Mouse (Mus musculus) ovary, postnatal 14 days (tissue): ENCODE measurements around the gene Adgrg1.

Experiments used
- DNase-seq: peaks from one replicate; pipeline ENCODE4 v3.0.0; 2022; ENCODE audit warnings: low spot score

Gene Adgrg1

DNA sequence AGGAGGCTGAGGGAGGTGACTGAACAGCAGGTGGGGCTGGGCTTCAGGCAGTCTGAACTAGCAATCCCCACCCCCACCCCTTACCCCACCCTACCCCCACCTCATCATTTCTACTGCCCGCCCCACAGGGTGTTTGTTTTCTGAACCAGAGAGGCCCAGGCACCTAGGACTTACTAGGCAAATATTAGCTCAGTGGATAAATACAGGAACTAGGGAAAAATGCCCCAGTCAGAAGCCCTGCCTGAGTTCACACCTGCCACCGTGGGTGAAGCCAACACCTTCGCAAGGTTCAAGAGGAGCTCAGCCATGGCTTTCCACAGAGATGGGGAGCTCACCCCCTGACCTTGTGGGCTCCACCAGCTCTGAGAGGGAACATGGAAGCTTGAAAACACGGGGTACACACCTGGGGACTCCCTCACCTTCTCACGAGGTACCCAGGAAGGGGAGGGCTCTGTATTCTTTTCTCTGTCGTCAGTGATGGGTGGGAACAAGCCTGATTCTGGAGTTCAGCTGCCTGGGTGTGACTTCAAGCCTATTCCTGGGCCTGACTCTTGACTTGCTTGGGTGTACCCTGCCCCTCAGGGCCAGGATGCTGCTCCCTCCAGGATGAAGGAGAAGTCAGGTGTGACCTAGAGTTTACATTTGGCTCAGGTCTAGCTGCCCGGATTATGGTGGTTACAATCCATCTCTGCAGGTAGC lies at the start of gene Adgrg1:
Adgrg1 (plus strand) TSS at position 285 of the 699 bp plus-strand sequence.
- DNase-seq: no peak

DNA sequence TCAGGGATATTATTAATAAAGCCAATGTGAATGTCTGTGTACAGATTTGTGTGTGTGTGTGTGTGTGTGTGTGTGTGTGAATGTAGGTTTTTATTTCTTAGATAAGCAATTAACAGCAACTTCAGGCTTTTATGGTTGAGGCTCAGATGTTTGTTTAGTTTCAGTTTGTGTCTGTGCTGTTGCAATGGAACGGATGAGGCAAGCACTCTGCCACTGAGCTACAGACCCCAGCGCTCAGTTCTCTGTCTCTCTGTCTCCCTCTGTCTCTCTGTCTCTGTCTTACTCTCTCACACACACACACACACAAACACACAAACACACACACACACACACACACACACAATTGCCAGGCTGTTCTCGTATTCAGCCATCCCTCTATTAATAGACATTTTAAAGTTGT lies 46.3 kb upstream of the Adgrg1 start:
- no peak for DNase-seq

DNA sequence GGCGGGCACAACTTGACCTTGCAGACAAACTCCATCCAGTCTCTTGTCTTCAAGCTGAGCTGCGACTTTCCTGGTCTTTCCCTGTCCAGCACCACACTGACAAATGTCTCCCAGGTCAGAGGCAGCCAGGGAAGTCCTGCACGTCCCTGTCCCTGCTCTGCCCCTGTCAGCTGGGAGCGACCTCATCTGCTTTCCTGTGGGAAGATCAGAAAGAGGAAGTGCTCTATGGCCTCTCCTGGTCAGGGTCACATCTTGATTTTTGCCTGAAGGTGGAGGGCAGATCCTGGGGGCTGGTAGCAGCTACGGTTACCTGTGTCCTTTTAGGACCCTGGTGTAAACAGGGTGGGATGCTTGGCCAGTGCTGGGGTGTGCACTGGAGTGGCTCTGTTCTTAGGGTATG lies 40.6 kb upstream of the Adgrg1 start:
- no peak for DNase-seq

DNA sequence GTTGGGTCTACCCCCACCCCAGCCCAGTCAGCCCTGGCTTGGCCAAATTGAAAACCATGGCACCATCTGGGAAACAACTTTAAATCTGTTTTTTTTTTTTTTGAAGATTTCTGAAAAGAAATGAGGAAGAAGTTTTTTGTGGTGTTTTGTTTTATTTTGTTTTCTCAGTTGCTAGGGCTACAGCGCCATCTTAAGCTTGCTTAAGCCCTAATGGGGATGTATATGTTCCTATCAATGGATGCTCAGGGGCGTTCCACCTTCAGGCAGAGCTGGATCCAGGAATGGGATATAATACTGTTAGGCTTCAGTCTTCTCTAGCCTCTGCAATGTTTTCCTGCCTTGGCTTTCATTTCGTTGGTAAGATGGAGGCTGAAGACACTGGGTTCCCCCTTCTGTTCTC lies 39.4 kb upstream of the Adgrg1 start:
- no peak for DNase-seq

DNA sequence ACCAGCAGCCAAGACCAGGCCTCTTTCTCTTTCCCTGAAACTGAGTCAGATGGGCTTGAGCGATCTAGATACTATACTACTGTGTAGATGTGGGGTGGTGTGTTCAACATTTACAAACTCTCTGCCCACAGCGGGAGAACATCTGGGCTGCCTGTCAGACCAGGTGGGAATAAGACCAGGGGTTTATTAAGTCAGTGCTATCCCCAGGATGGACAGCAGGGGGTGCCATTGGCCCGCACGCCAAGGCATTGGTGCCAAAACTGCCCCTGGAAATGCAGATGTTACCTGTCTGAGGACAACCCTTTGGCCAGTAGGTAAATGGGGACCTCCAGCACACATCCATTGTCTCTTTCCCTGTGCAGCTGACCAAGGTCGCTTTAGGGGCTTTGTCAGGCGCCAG lies 32.0 kb upstream of the Adgrg1 start:
- DNase-seq: peak; percentile 66

DNA sequence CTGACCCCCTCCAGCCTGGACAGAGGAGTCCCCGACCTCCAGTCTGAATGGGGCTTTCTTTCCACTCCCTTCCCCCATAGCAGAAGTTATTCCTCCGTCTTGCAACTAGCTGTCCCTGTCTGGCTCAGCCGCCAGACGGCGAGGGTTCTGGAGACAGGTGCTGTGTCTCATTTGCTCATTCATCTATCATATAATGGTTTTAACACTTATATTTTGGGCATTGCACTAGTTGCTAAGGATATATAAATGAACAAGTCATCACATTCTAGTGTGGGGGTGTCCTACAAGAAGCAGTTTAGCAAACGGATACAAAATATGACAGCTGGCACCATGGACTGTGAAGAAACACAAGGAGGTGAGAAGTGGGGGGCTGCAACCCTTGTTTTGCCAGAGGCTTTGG lies 29.4 kb upstream of the Adgrg1 start:
- no peak for DNase-seq

DNA sequence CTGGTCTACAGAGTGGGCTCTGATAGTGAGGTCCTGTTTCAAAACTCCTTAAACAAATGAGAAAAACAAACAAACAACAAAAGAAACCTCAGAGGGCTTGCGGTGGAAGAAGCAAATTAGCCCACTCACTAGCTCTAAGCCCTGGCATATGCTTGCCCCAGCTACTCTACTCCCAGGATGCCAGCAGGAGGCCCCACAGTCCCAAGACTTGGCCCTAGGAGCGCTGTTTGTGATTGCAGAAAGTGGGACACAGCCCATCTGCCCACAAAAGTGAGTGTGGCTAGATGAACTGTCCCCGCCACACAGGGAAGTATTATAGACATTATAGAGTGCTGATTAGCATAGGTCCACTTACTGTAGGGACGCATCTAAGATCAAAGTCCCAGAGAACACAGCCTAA lies 26.1 kb upstream of the Adgrg1 start:
- no peak for DNase-seq

DNA sequence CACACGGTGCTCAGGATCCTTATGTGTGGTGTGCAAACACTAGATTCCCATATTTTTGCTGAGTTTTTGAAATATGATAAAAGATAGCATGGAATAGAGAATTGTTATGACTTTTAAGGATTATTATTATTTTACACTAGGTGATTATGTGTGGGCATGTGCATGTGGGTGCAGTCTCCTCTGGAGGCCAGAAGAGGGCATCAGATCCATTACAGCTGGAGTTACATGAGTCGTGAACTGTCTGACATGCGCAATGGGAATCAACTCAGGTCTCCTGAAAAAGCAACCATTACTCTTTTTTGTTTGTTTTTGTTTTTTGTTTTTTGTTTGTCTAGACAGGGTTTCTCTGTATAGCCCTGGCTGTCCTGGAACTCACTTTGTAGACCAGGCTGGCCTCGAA lies 25.5 kb upstream of the Adgrg1 start:
- no peak for DNase-seq

DNA sequence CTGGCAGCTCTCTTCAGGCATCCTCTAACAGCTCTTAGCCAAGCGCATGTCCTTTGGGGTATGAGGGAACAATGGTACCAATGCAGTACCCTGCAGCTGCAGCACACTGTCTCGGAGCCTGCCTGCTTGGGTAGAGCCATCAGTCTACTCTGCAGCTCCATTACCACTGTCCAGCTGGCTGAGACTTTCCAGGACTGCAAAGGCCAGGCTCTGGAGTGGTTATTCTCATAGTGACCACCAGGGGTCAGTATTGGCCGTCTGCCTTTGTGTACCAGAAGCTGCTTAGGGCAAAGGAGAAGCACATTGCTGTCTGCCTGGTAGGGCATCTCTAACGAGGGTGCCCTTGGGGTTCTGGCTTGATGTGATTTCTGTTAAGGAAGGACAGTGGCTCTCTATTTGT lies 24.5 kb upstream of the Adgrg1 start:
- DNase-seq: peak; percentile 72

DNA sequence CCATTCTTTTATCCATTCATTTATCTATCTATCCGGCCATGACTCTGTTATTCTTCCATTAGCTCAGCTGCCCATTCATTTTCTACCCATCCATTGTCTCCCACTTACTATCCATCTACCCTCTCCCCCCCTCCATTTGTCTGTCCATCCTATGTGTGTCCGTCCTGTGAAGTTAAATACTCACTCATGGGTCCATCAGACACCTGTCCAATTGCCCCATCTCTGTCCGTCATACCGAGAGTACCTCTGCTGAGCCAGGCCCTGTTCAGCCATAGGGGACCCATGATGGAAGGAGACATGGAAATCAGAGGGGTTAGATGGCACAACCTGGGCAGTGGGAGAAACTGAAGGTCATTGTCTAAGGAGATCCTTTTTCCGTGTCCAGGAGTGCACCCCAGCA lies 24.1 kb upstream of the Adgrg1 start:
- no peak for DNase-seq

DNA sequence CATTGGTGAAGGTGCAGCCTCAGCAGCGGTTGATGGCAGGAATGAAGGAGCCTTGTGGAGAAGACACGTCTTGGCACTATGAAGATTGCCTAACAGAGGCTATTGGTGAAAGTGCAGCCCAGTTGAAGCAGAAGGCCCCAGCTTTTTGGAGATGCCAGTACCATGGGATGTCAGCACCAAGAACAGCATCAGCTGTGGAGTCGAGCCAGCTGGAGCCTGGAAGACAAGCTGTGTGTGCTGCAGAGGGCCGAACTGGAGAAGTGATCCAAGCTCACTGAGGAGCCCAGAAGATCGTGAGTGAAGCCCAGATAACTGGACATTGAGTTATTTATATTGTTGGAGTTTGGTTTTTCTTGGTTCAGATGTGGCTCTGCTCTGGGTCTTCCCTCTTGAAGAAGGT lies 22.5 kb upstream of the Adgrg1 start:
- DNase-seq: no peak

DNA sequence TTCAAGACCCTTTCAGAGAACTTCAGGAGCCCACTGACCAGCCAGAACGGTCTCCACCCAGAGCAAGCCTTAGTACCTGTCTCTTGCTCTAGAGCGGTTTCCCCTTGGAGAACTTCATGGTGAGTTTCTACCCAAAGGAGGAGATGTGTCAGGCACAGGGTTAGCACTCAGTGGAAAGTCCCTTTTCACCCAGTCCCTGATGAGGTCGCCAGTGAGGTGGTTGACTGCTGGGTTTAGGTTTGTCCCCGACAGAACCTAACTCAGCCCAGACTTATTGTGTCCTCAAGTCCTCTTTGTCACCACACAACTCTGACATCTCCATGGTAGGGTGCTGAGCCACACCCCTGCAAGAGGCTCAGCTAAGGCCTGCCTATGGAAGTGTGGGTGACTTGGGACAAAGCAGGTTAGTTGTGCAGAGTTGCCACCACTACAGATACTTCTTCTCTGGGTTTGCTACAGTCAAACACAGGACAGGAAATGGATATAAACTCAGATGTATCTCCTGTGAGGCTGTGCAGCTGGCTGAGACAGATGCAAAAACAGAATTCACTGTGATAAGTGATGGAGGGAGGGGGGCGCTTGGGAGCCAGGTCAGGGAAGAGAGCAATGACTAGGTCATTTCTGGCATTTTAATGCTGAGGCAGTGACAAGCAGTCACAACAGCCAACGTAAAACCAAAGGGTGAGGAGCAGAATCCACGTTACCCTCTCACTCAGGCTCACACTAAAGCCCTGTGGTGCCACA lies 20.8 kb upstream of the Adgrg1 start:
- DNase-seq: no peak

DNA sequence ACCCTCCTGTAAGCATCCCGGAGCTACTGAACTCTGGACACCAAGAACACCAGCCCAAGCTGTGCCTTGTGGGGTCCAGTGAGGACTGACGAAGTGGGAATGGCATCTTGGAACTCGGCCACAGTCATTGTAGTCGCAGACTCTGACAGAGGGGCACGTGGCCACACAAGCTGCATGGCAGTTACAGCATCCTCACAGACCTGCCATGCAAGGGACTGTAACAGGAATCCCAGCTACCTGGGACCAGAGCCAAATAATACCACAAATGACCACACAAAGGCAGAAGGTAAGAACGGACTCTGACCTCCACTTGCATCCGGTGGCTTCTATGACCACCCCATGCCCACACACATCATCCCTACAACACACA lies 20.2 kb upstream of the Adgrg1 start:
- DNase-seq: no peak

DNA sequence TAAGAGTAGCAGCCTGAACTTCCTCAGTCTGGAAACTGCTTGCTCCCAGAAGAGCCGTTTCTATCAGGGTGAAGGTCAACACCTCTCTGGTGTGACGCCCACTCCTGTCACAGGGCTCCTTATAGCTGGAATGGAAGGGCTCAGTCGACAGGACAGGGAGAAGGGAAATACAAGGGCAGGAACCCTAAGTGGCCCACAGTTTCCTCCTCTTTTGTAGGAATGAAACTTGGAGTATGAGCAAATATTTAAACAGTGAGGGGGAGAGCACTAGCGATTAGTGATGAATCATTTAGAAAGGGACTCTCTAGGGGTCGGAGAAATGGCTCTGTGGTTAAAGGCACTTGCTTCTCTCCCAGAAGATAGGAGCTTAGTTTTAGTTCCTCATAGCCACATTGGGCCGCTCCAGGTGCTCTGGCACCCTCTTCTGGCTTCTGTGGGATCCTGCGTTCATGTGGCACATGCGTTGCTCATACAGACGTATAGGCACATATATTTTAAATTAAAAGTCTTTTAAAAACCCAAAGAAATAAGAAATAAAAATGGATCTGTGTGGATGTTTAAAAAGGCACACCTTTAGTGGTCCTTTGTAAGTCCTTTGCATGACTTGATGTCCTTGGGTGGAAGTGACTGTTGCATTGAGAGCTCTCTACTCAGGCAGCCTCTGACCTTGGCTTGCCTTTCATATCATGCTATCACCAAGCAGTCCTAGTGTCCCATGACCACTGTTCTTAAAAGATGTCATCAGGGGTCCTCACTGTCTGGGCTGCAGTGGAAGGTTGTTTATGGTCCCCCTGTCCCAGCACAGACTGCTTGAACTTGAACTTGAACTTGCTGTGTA lies 19.4 kb upstream of the Adgrg1 start:
- DNase-seq: no peak

DNA sequence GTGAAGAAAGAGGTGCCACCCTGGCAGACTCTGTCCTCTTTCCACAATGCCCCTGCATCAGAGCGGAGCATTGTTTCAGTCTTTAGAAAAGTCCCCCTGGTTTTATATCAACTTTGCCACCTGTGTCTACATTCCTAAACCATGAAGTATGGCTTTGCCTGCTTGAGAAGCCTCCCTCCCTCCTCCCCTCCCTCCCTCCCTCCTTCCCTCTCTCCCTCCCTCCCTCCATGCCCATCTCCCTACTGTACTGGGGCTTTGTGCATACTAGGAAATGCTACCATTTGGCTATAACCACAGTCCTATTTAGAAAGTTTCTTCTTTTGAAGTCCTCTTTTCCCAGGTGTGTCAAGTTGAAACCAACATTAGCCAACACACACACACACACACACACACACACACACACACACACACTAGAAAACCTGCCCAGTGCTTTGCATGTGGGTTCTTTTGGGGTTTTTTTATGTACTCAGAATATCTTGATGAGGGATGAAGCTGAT lies 18.4 kb upstream of the Adgrg1 start:
- DNase-seq: no peak

DNA sequence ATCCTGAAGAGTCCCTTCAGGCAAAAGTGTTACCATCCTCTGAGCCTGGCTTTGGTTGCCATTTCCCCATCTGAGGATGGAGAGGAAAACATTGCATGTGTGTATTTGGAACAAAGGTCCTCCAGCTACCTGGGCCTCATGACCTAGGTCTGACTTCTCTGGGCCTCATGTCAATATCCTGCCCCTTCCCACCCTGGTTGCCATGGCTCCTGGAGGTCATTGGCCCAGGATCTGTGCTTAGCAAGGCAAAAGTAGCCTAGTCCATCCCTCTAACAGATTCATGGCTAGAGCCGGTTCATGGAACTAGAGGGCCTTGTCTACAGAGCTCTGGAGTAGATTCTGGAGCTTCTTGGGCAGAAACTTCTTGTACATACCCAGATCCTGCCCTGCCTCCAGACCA lies 12.3 kb upstream of the Adgrg1 start:
- DNase-seq: no peak

DNA sequence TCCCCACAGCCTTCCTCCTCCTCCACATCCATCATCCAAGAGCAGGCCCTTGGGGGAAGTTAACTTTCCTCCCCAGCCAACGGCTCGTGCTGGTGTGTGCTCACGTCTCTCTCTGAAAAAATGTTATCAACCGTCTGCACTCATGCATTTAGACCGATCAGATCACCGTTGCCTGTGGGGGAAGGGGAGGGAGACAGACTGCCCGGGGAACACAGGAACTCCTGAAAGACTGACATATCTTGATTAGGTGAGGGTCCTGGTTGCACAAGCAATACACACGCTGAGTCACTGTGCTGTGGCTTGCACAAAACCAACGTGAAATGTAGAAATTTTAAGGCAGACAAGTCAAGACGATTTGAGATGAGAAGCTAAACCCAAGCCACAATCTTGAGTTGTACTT lies 9.7 kb upstream of the Adgrg1 start:
- DNase-seq: no peak

DNA sequence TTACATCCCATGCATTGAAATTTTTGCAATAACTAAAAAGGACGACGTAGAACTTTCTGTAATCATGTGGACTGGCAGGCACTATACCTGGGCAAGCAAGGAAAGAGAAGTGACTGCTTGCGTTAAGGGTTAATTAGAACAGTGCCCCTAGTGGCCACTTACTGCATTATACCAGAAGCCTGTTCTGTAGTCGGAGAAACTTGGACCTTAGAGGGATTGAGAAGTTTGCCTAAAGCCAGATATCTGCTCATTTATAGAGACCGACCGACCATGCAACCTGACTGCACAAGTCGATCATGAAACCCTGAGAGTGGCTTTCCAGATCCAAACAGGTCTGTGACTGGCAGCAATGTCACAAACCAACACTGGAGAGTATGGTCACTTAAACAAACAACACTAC lies 8.0 kb upstream of the Adgrg1 start:
- no peak for DNase-seq

DNA sequence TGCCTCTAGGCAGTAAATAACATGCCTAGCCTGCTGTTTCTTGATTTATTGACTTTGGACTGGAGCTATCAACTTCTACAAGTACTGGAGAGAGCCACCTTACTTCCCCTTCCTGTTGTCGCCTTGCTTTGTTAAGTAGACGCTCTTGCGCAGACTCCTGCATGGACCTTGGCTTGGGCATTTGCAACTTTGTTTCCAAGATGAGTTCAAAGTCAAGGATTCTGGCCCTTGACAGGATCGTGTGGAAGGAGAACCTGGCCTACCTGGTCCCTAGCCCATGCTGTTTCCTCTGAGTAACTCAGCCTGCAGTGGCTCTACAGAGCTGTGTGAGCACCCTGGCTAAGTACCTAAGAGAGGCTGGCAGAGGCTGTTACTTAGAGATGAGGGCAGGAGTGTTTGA lies 7.5 kb upstream of the Adgrg1 start:
- DNase-seq: no peak

DNA sequence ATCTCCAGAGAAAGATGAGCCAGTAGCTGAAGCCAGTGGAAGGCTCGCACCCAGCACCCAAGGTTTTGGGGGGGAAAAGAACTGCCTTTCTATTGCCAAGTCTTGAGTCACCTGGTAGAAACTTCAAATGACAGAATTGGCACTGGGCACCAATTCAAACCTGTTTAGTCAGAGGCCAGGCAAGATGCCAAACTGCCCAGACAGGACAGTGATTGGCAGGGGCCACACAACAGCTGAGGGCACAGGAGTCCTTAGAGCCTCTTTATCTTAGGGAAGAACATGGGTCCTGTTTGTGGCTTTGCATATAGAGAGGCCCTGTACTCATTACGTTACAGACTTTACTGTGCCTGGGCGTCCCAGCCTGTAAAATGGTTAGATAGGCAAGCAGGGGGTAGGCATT lies 7.0 kb upstream of the Adgrg1 start:
- DNase-seq: no peak

DNA sequence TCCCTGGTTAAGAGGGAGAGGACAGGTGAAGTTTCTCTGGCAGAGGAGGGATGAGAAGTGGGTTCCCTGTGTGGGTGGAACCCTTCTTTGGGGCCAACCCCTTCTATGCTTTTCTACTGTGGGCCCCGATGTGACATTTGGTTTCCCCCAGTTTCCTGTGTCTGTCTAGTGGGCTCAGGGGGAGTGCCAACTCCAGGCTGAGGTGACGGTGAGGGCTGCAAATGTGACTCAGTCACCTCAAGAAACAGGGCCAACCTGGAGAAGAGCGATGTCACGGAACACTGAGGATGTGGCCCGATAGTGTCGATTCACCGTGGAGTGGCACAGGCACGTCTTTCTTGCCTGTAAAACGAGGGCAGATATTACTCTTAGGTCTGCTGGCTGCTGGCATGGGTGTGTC lies 1.3 kb upstream of the Adgrg1 start:
- no peak for DNase-seq

DNA sequence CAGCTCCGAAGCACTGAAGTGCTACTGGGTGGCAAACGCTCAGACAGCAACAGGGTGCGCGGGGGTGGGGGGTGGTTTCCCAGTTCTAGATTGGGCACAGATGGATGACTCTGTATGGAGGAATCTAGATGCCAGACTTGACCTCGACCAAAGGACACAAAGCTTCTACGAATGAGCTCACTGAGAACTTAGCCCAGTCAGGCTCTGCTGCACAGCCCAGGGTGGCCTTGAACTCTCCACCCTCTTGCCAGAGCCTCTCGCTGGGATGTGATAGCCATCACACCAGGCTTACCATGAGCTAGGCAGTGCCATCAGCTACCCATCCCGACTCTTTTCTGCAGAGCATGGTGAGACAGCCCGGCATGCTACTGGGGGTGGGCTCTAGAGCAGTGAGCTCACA lies 765 bp upstream of the Adgrg1 start:
- DNase-seq: no peak
